9 mouse cellular contexts compared by ENCODE assay signal in genomic region chr15:94254861-94255516, GRCm38 (mm10).
DNase-seq lines count a peak whose midpoint lies in the region; ATAC-seq and TF ChIP-seq lines count a peak whose summit lies in the region.
"Had no signal": no experiment of that assay in that cellular context is flagged by ENCODE, and none has a peak within 500 bp of the region (broad histone marks: within the 10 kb centered on the region; RNA-seq: fewer than 3 reads in every experiment).

No protein-coding gene starts in this region.

- H3K4me3 ChIP-seq in intestine, postnatal 0 days (ENCODE audit: low read depth, low read length): no peak overlapping the region
- H3K4me3 ChIP-seq in intestine, embryonic 15.5 days (replicated peaks): no peak overlapping the region
- H3K4me3 ChIP-seq: erythroblast, embryonic 14.5 days had no signal

- H3K4me2 ChIP-seq in intestine, postnatal 0 days (replicated peaks; ENCODE audit: low read depth): no peak overlapping the region
- H3K4me2 ChIP-seq in intestine, embryonic 15.5 days (replicated peaks): no peak overlapping the region

- no peaks in the 10 kb centered on the region for H3K27me3 ChIP-seq in intestine, postnatal 0 days (replicated peaks; ENCODE audit: control insufficient read depth, insufficient read depth, low read length)
- H3K27me3 ChIP-seq in intestine, embryonic 15.5 days (replicated peaks): no peaks in the 10 kb centered on the region

- no peaks in the 10 kb centered on the region for H3K36me3 ChIP-seq in intestine, postnatal 0 days (ENCODE audit: control insufficient read depth, insufficient read depth)
- no peaks in the 10 kb centered on the region for H3K36me3 ChIP-seq in intestine, embryonic 15.5 days

- TF ChIP-seq CTCF in intestine, postnatal 0 days (IDR thresholded peaks at IDR 0.05; ENCODE audit: low read depth): peak; percentile 59

- DNase-seq in adrenal gland, adult 2 months: peak; percentile 11
- DNase-seq in adrenal gland, postnatal 4 days (ENCODE audit: low spot score in 2 of 2): no peak
- peak; percentile 73 for DNase-seq in CD4-positive, CD25-positive, alpha-beta regulatory T cell, adult 2 months (ENCODE audit: low read depth, low spot score)
- DNase-seq in layer of hippocampus, adult 9-11 months: peak; percentile 49
- DNase-seq in ovary, postnatal 36 days (ENCODE audit: low spot score): no peak
- no peak for DNase-seq in B cell, adult 2 months

- no peaks in the 10 kb centered on the region for H3K4me1 ChIP-seq in intestine, postnatal 0 days (replicated peaks; ENCODE audit: control insufficient read depth, insufficient read depth, low read length)
- 0 out of 2 replicates have a peak, but pooled peaks cover 2% of the 10 kb centered on the region for H3K4me1 ChIP-seq in intestine, embryonic 15.5 days (replicated peaks)

- no peak for ATAC-seq in intestine, postnatal 0 days
- no peak for ATAC-seq in intestine, embryonic 15.5 days

- H3K27ac ChIP-seq in intestine, postnatal 0 days (ENCODE audit: low read depth, low read length): no peak overlapping the region
- no peak overlapping the region for H3K27ac ChIP-seq in intestine, embryonic 15.5 days

- H3K9ac ChIP-seq in intestine, postnatal 0 days (ENCODE audit: low read depth, low read length): no peak overlapping the region
- H3K9ac ChIP-seq in intestine, embryonic 15.5 days: no peak overlapping the region

- H3K9me3 ChIP-seq in intestine, postnatal 0 days (ENCODE audit: control insufficient read depth): no peaks in the 10 kb centered on the region
- H3K9me3 ChIP-seq in intestine, embryonic 15.5 days: no peaks in the 10 kb centered on the region

- 70% methylated on average over 3 of the region's 3 CpGs for WGBS in intestine, postnatal 0 days
- 67% methylated on average over 3 of the region's 3 CpGs for WGBS in intestine, embryonic 15.5 days

Comparison
In these comparisons a context has a peak if more than half of its experiments do, and no peak if none do; other contexts are left out.
1. DNase-seq: peak in adrenal gland, adult 2 months (single experiment), CD4-positive, CD25-positive, alpha-beta regulatory T cell, adult 2 months (single experiment) and layer of hippocampus, adult 9-11 months (single experiment); none in adrenal gland, postnatal 4 days (0 of 2), ovary, postnatal 36 days (single experiment) and B cell, adult 2 months (0 of 2).